Mouse (Mus musculus) ovary, adult 2 months (tissue): Measurements from ENCODE around the gene 4931428F04Rik. TPM values are rescaled to one million over a fixed set of nuclear protein-coding genes. Genes with fewer than 3 reads are reported as not detected.

Experiments used
- polyA plus RNA-seq: library from polyadenylated mRNA; depleted of rRNA; stranded (reverse); fragments of >200 nt; gene quantifications from 2 replicates; pipeline ENCODE4 v1.2.3, GENCODE M21; 2012; rRNA removed

4931428F04Rik gene
- 16.1 and 18.2 TPM in 2 replicates for polyA plus RNA-seq

GRCm38 (mm10) chr8:105289805-105290460 lies at the start of gene 4931428F04Rik:
4931428F04Rik (minus strand) TSS chr8:105289864.

DNA sequence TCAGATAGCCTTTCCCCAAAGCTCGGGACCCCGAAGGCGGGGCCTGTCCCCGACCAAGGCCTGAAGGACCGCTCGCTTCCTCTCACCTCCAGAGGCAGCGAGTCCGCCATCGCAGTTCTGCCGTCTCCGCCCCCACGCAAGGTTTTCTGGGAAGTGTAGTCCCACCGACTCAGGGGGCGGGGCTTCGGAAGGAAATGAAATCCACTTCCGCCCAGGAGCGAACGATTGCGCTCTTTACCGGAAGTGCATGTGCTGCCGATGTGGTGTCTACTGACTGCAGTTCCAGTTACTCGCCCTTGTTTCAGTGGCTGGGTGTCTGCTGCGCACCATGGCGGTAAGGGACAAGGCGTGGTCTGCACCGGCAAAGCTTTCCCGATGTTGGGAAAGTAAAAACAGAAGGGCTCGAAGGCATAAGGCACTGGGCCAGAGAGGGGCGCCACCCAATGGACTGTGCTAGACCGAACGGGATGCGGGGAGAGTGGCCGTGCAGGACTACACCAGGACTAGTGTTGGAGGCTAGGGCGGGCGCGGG lies 36.5 kb upstream of the 4931428F04Rik start, which contains the start of the genes Lrrc29 and Tmem208:
Lrrc29 (minus strand) TSS at position 138 of the 532 bp plus-strand sequence.
Tmem208 (plus strand) TSS at position 214 of the 532 bp plus-strand sequence.

GRCm38 (mm10) chr8:105305211-105306145 lies 15.8 kb upstream of the 4931428F04Rik start, which contains the start of gene Elmo3:
Elmo3 (plus strand) TSS chr8:105305601.

DNA sequence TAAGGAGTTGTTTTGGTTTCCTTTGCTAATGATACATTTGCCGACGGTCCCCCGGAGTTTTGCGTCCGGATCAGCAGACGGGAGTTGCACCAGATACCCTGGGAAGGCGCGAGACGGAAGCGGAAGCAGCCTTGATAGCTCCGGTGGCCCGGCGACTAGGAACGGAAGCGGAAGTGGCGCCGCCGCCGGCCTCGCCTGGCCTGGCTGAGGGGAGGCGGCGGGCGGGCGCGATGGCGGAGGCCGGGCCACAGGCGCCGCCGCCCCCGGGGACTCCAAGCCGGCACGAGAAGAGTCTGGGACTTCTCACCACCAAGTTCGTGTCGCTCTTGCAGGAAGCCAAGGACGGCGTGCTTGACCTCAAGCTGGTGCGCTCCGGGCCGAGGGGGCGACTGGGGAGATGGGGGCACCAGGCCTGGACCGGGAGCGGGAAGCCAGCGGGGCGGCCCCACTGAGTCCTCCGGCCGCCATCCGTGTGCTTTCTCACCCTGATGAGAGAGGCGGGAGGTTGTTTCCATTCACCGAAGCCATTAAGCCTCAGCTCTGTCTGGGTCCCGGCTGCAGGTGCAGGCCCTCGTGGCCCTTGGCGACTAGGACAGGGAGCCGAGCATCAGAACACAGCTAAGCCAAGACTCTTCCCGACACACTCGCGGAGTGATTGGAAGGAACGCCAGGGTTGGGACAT lies 8.0 kb upstream of the 4931428F04Rik start, which contains the start of gene E2f4:
E2f4 (plus strand) TSS at position 153 of the 682 bp plus-strand sequence.

GRCm38 (mm10) chr8:105295895-105296573 lies 6.4 kb upstream of the 4931428F04Rik start, which contains the start of gene Exoc3l:
Exoc3l (minus strand) TSS chr8:105296101.

DNA sequence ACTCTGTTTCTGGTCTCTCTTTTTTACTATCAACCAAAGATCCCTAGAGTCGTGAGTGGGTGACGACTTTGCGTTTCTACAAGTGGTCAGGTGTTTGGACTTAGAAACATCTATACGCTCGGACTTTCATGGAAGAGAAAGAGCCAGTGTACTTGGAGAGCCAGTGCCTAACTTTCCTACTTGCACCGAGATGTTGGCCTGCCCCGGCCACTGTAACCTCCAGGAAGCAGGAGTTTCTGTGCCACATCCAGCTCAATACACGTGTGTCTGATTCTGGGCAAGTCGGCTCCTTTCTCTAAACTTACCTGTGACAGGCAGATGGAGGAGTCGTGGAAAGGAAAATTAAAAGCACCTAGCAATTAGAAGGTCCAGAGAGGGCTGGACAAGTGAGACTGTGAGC lies 13.8 kb downstream of the 4931428F04Rik start, which contains the start of gene Nol3:
Nol3 (plus strand) TSS at position 301 of the 400 bp plus-strand sequence.

GRCm38 (mm10) chr8:105269461-105269947 lies 20.2 kb downstream of the 4931428F04Rik start, which contains the start of gene Hsf4:
Hsf4 (plus strand) TSS chr8:105269801.

GRCm38 (mm10) chr8:105264024-105264982 lies 25.4 kb downstream of the 4931428F04Rik start, which contains the start of the genes Tradd and Fbxl8:
Tradd (minus strand) TSS chr8:105264609.
Fbxl8 (plus strand) TSS chr8:105264648.

GRCm38 (mm10) chr8:105254966-105255350 lies 34.7 kb downstream of the 4931428F04Rik start, which contains the start of gene B3gnt9:
B3gnt9 (minus strand) TSS chr8:105255153.

Other genes starting within 250 kb of the 4931428F04Rik start
- 0.15 and 0.67 TPM in 2 replicates for gene Ces3a, start 241.3 kb downstream of the 4931428F04Rik start, polyA plus RNA-seq
- gene Ces3b, start 206.1 kb downstream of the 4931428F04Rik start, polyA plus RNA-seq = 0.15 and 0.81 TPM in 2 replicates
- not detected in 2 replicates for gene Ces4a, start 158.1 kb downstream of the 4931428F04Rik start, polyA plus RNA-seq
- 10.4 and 10.6 TPM in 2 replicates for gene Cbfb, start 119.2 kb downstream of the 4931428F04Rik start, polyA plus RNA-seq
- gene D230025D16Rik, start 64.7 kb downstream of the 4931428F04Rik start, polyA plus RNA-seq = 32.2 and 33.0 TPM in 2 replicates
- gene B3gnt9, start 34.7 kb downstream of the 4931428F04Rik start, polyA plus RNA-seq = 49.7 and 92.5 TPM in 2 replicates
- 24.8 and 29.8 TPM in 2 replicates for gene Tradd, start 25.3 kb downstream of the 4931428F04Rik start, polyA plus RNA-seq
- 14.3 and 16.9 TPM in 2 replicates for gene Fbxl8, start 25.2 kb downstream of the 4931428F04Rik start, polyA plus RNA-seq
- gene Hsf4, start 20.1 kb downstream of the 4931428F04Rik start, polyA plus RNA-seq = 2.3 and 2.4 TPM in 2 replicates
- gene Nol3, start 13.7 kb downstream of the 4931428F04Rik start, polyA plus RNA-seq = 2.5 and 3.0 TPM in 2 replicates
- 67.0 and 69.6 TPM in 2 replicates for gene Exoc3l, start 6.2 kb upstream of the 4931428F04Rik start, polyA plus RNA-seq
- gene E2f4, start 7.8 kb upstream of the 4931428F04Rik start, polyA plus RNA-seq = 160 and 176 TPM in 2 replicates
- 30.6 and 31.0 TPM in 2 replicates for gene Elmo3, start 15.7 kb upstream of the 4931428F04Rik start, polyA plus RNA-seq
- 8.0 and 9.1 TPM in 2 replicates for gene Lrrc29, start 36.4 kb upstream of the 4931428F04Rik start, polyA plus RNA-seq
- 106 and 112 TPM in 2 replicates for gene Tmem208, start 36.5 kb upstream of the 4931428F04Rik start, polyA plus RNA-seq
- gene Fhod1, start 58.1 kb upstream of the 4931428F04Rik start, polyA plus RNA-seq = 22.3 TPM in 2 replicates
- gene Slc9a5, start 59.0 kb upstream of the 4931428F04Rik start, polyA plus RNA-seq = 6.2 and 6.8 TPM in 2 replicates
- 61.3 and 98.2 TPM in 2 replicates for gene Plekhg4, start 83.4 kb upstream of the 4931428F04Rik start, polyA plus RNA-seq
- gene Kctd19, start 123.6 kb upstream of the 4931428F04Rik start, polyA plus RNA-seq = 0.06 and 0.08 TPM in 2 replicates
- 4.7 TPM in 2 replicates for gene Lrrc36, start 123.7 kb upstream of the 4931428F04Rik start, polyA plus RNA-seq
- 157 and 231 TPM in 2 replicates for gene Tppp3, start 181.7 kb upstream of the 4931428F04Rik start, polyA plus RNA-seq
- gene Zdhhc1, start 207.0 kb upstream of the 4931428F04Rik start, polyA plus RNA-seq = 132 TPM in 2 replicates
- gene Hsd11b2, start 228.9 kb upstream of the 4931428F04Rik start, polyA plus RNA-seq = 119 and 169 TPM in 2 replicates